ENCODE assay signal across 18 mouse cellular contexts in the genomic region with DNA sequence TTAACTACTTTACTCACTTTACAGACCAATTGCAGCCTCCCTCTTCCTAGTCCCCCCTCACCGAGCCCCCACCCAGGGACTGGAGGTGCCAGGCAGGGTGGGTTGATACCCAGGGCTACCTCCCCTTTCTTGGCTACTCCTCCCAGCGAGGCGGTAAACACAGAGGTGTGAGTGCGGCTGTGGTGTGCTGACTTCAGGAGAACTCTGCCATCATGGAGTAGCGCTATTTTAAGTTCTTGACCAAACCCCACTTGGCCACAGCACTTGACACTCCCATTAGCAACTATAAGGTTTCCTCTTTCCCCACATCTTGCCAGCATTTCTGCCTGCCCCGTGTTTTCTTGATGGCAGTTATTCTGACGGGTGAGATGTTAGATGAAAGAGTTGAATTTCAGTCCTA. TPM values are rescaled to one million over a fixed set of nuclear protein-coding genes. Genes with fewer than 3 reads are reported as not detected.
DNase-seq lines count a peak whose midpoint lies in the region; ATAC-seq lines count a peak whose summit lies in the region.
"Had no signal": no experiment of that assay in that cellular context is flagged by ENCODE, and none has a peak within 500 bp of the region (broad histone marks: within the 10 kb centered on the region; RNA-seq: fewer than 3 reads in every experiment).

No protein-coding gene starts in this region.

- no peaks in the 10 kb centered on the region for H3K36me3 ChIP-seq in limb, embryonic 12.5 days
- no peaks in the 10 kb centered on the region for H3K36me3 ChIP-seq in limb, embryonic 10.5 days
- no peaks in the 10 kb centered on the region for H3K36me3 ChIP-seq in midbrain, embryonic 13.5 days
- H3K36me3 ChIP-seq: hindbrain, embryonic 10.5 days had no signal

- H3K9ac ChIP-seq in limb, embryonic 12.5 days (replicated peaks), result no peak overlapping the region
- no peak overlapping the region for H3K9ac ChIP-seq in midbrain, embryonic 13.5 days (replicated peaks)

- H3K9me3 ChIP-seq in limb, embryonic 12.5 days, result no peaks in the 10 kb centered on the region
- H3K9me3 ChIP-seq in limb, embryonic 10.5 days (replicated peaks), result no peaks in the 10 kb centered on the region
- no peaks in the 10 kb centered on the region for H3K9me3 ChIP-seq in midbrain, embryonic 13.5 days
- H3K9me3 ChIP-seq: hindbrain, embryonic 10.5 days had no signal

- H3K4me1 ChIP-seq in limb, embryonic 12.5 days (replicated peaks), result peaks cover 5% of the 10 kb centered on the region
- H3K4me1 ChIP-seq in limb, embryonic 10.5 days, result peaks cover 5% of the 10 kb centered on the region; the same call in 1 of the 2 replicates
- no peaks in the 10 kb centered on the region for H3K4me1 ChIP-seq in midbrain, embryonic 13.5 days (replicated peaks)
- H3K4me1 ChIP-seq: hindbrain, embryonic 10.5 days had no signal

- H3K27ac ChIP-seq in limb, embryonic 12.5 days, result no peak overlapping the region
- no peak overlapping the region for H3K27ac ChIP-seq in limb, embryonic 10.5 days
- no peak overlapping the region for H3K27ac ChIP-seq in midbrain, embryonic 13.5 days
- H3K27ac ChIP-seq: hindbrain, embryonic 10.5 days; macrophage had no signal

- ATAC-seq in limb, embryonic 12.5 days (ENCODE audit: insufficient number of reproducible peaks, insufficient read depth, low FRiP score, low TSS enrichment, low read depth), result peak; percentile 37; the same call in 1 of the 2 replicates
- no peak for ATAC-seq in midbrain, embryonic 13.5 days

- 60% methylated on average over 7 of the region's 7 CpGs for WGBS in limb, embryonic 12.5 days
- WGBS in limb, embryonic 10.5 days, result 64% methylated on average over 7 of the region's 7 CpGs
- 91% methylated on average over 7 of the region's 7 CpGs for WGBS in midbrain, embryonic 13.5 days

- DNase-seq in heart, adult 18-20 months, result peak; percentile 2 to 8
- DNase-seq in heart, adult 8-10 months (ENCODE audit: low spot score), result no peak
- no peak for DNase-seq in limb, embryonic 10.5 days (ENCODE audit: low spot score)
- peak; percentile 19 to 42 for DNase-seq in gastrocnemius, adult 8-10 months (ENCODE audit: low spot score in 2 of 2)
- DNase-seq in lung, postnatal 10 days, result peak; percentile 12
- DNase-seq in thymus, postnatal 4 days, result no peak
- DNase-seq: adrenal gland, postnatal 25 days; cerebellum, adult 2 months; embryo, embryonic 11 days; kidney, adult 2 months; kidney, postnatal 25 days; right cerebral cortex, postnatal 4 days; thymus, postnatal 25 days had no signal

- no peak overlapping the region for H3K4me2 ChIP-seq in limb, embryonic 12.5 days
- H3K4me2 ChIP-seq in midbrain, embryonic 13.5 days (replicated peaks), result no peak overlapping the region
- H3K4me2 ChIP-seq: midbrain, embryonic 11.5 days had no signal

- H3K27me3 ChIP-seq in limb, embryonic 12.5 days, result no peaks in the 10 kb centered on the region
- no peaks in the 10 kb centered on the region for H3K27me3 ChIP-seq in limb, embryonic 10.5 days (ENCODE audit: low read depth, poor library complexity, severe bottlenecking)
- no peaks in the 10 kb centered on the region for H3K27me3 ChIP-seq in midbrain, embryonic 13.5 days

- H3K4me3 ChIP-seq in limb, embryonic 12.5 days (replicated peaks), result no peak overlapping the region
- no peak overlapping the region for H3K4me3 ChIP-seq in limb, embryonic 10.5 days
- H3K4me3 ChIP-seq in midbrain, embryonic 13.5 days (replicated peaks), result no peak overlapping the region
- H3K4me3 ChIP-seq: hindbrain, embryonic 10.5 days had no signal

RNA-seq across cellular contexts. Expression of a gene that starts 52.2 kb away (rescaled TPM):
- total RNA-seq in heart, adult 18-20 months (2021), result 10 to 100 TPM; 23.1 to 24.9 TPM
- 10 to 100 TPM; 18.8 to 24.6 (median 20.2) TPM for total RNA-seq in heart, adult 8-10 months (2022)
- polyA plus RNA-seq in limb, embryonic 12.5 days (2016; fragmentation: Nextera tagmentation; extraction: Ambion mirVana), result 51.3 and 52.4 TPM in 2 replicates
- 49.5 and 54.3 TPM in 2 replicates for polyA plus RNA-seq in limb, embryonic 10.5 days (2016; fragmentation: Nextera tagmentation; extraction: Ambion mirVana)
- total RNA-seq in gastrocnemius, adult 8-10 months (2022), result 10 to 100 TPM; 13.5 to 18.1 (median 15.7) TPM
- polyA plus RNA-seq in midbrain, embryonic 13.5 days (2015; fragmentation: Nextera tagmentation; extraction: Ambion mirVana), result 41.2 and 41.4 TPM in 2 replicates

Comparison
In these comparisons a context has a peak if more than half of its experiments do, and no peak if none do; other contexts are left out.
1. DNase-seq: peak in heart, adult 18-20 months (2 of 2), gastrocnemius, adult 8-10 months (2 of 2) and lung, postnatal 10 days (single experiment); none in heart, adult 8-10 months (single experiment), limb, embryonic 10.5 days (single experiment) and thymus, postnatal 4 days (single experiment).